Mouse (Mus musculus): ENCODE data around the gene Arhgef1.

DNA sequence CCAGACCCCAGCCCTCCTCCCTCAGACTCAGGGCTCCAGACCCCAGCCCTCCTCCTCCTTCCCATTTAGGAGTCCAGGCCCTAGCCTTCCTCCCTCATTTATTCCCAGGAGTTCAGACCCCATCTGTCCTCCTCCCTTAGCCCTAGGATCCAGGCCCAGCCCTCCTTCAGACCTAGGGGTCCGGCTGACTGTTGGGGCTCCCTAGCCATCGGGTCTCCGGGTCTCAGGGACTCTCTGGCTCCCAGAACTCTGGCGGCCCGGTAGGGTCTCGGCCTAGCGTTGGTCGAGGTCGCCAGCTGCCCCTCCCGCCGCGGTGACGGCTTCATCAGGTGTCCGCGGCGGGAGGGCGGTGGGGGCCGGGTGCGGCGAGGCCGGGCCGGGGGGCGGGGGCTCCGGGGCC is 51.3 kb downstream of the Arhgef1 start:
- no peak for TF ChIP-seq GATA1 (IDR thresholded peaks at IDR 0.05; ENCODE audit: low read length)
- TF ChIP-seq TAL1 (IDR thresholded peaks at IDR 0.05; ENCODE audit: low read length) = no peak

All from erythroblast, embryonic 14.5 days (primary cell).